Mouse (Mus musculus) MEL (cell line): ENCODE measurements around the gene Ppp6r2.

Experiments used
- CTCF ChIP-seq, 3 experiments: IDR thresholded peaks in 2 of 3; conservative IDR thresholded peaks in 1 of 3; 2 replicates each; pipeline ENCODE4 v1.5.1; 2011 to 2012; ENCODE audit warnings: low read length in 3 of 3, low read depth in 2 of 3, mild to moderate bottlenecking in 2 of 3, improper control_type of control experiment in 1 of 3, inconsistent platforms in 1 of 3, mixed read lengths in 1 of 3, moderate library complexity in 1 of 3; ENCODE audit not compliant: control insufficient read depth in 1 of 3, insufficient read depth in 1 of 3, poor library complexity in 1 of 3, severe bottlenecking in 1 of 3
- GABPA ChIP-seq: IDR thresholded peaks from 2 replicates; pipeline ENCODE4 v1.6.1; 2012; ENCODE audit warnings: low read depth, mild to moderate bottlenecking, inconsistent platforms, low read length, improper control_type of control experiment, moderate library complexity
- HCFC1 ChIP-seq: IDR thresholded peaks from 2 replicates; pipeline ENCODE4 v1.6.1; 2012; ENCODE audit warnings: low read depth, mild to moderate bottlenecking, inconsistent platforms, low read length, improper control_type of control experiment, moderate library complexity
- POLR2A ChIP-seq, 2 experiments: IDR thresholded peaks; 2 replicates each; pipeline ENCODE4 v1.6.1; 2011 to 2012; ENCODE audit warnings: low read length in 2 of 2, mild to moderate bottlenecking in 2 of 2, control low read depth in 1 of 2, improper control_type of control experiment in 1 of 2, low read depth in 1 of 2, moderate library complexity in 1 of 2; ENCODE audit not compliant: control insufficient read depth in 1 of 2, insufficient read depth in 1 of 2, poor library complexity in 1 of 2
- RCOR1 ChIP-seq: IDR thresholded peaks from 2 replicates; pipeline ENCODE4 v1.6.1; 2012; ENCODE audit warnings: low read depth, mild to moderate bottlenecking, inconsistent platforms, low read length, improper control_type of control experiment
- ZKSCAN1 ChIP-seq: IDR thresholded peaks from 2 replicates; pipeline ENCODE4 v1.6.1; 2012; ENCODE audit warnings: low read depth, mild to moderate bottlenecking, inconsistent platforms, low read length, improper control_type of control experiment, moderate library complexity

GRCm38 (mm10) chr15:89296465-89296864 is 85.1 kb downstream of the Ppp6r2 start:
- no peak for TF ChIP-seq CTCF (IDR thresholded peaks at IDR 0.05 in 2 of 3, conservative IDR thresholded peaks at IDR 0.05 in 1 of 3; ENCODE audit: control insufficient read depth in 1 of 3, insufficient read depth in 1 of 3, low read depth in 2 of 3, low read length in 3 of 3, poor library complexity in 1 of 3, severe bottlenecking in 1 of 3)
- TF ChIP-seq ZKSCAN1, result no peak
- no peak for TF ChIP-seq POLR2A (IDR thresholded peaks at IDR 0.05; ENCODE audit: control insufficient read depth in 1 of 2, insufficient read depth in 1 of 2, low read depth in 1 of 2, low read length in 2 of 2, poor library complexity in 1 of 2)
- no peak for TF ChIP-seq HCFC1
- no peak for TF ChIP-seq RCOR1
- no peak for TF ChIP-seq GABPA
